Mouse (Mus musculus) forebrain, embryonic 11.5 days (tissue): ENCODE measurements around the gene BC049730. TPM values are rescaled to one million over a fixed set of nuclear protein-coding genes. Genes with fewer than 3 reads are reported as not detected.

Experiments used
- ATAC-seq: fragments of 200-750 bp; cut with Nextera tagmentation; replicated peaks from 2 replicates; pipeline ENCODE4 v1.8.0; 2017; ENCODE audit warnings: moderate TSS enrichment; ENCODE audit not compliant: low FRiP score
- DNase-seq: peaks from one replicate; pipeline ENCODE4 v3.0.0-alpha.2; 2017; ENCODE audit warnings: low spot score
- H3K27ac ChIP-seq: fragments of 300-500 bp; sonication (generic); 2 replicates; pipeline ENCODE4 v1.5.1; 2014; ENCODE audit warnings: low read depth, low read length
- H3K27me3 ChIP-seq: fragments of 300-500 bp; sonication (generic); 2 replicates; pipeline ENCODE4 v1.6.1; 2014; ENCODE audit warnings: mild to moderate bottlenecking, low read length, mixed read lengths; ENCODE audit not compliant: control insufficient read depth, insufficient read depth
- H3K36me3 ChIP-seq: fragments of 300-500 bp; sonication (generic); 2 replicates; pipeline ENCODE4 v1.6.1; 2014; ENCODE audit warnings: mild to moderate bottlenecking, low read length, moderate library complexity, mixed read lengths; ENCODE audit not compliant: control insufficient read depth, insufficient read depth
- H3K4me1 ChIP-seq: fragments of 300-500 bp; sonication (generic); replicated peaks from 2 replicates; pipeline ENCODE4 v1.6.1; 2014; ENCODE audit warnings: low read length, mixed read lengths; ENCODE audit not compliant: control insufficient read depth, insufficient read depth
- H3K4me2 ChIP-seq: fragments of 300-500 bp; sonication (generic); 2 replicates; pipeline ENCODE4 v1.6.1; 2014; ENCODE audit warnings: low read depth, mild to moderate bottlenecking, low read length, moderate library complexity, mixed read lengths; ENCODE audit not compliant: severe bottlenecking
- H3K4me3 ChIP-seq: fragments of 300-500 bp; sonication (generic); 2 replicates; pipeline ENCODE4 v1.5.1; 2014; ENCODE audit warnings: low read depth, low read length
- H3K9ac ChIP-seq: fragments of 300-500 bp; sonication (generic); 2 replicates; pipeline ENCODE4 v1.6.1; 2014; ENCODE audit warnings: low read length
- H3K9me3 ChIP-seq: fragments of 300-500 bp; sonication (generic); 2 replicates; pipeline ENCODE4 v1.6.1; 2016; ENCODE audit warnings: low read length, mixed read lengths; ENCODE audit not compliant: control insufficient read depth
- WGBS: fragments of 180-500 bp; shearing (Covaris S2); extraction: QIAGEN DNeasy Blood & Tissue Kit; methylation state at CpG from one replicate; pipeline ENCODE4 v1.1.7; 2014; 5-methylcytosine and 5-hydroxymethylcytosine counted together
- polyA plus RNA-seq: library from polyadenylated mRNA; unstranded; fragments of >200 nt; fragmentation: Nextera tagmentation; extraction: Ambion mirVana; gene quantifications from 2 replicates; pipeline ENCODE4 v1.2.1, GENCODE M21; 2014

BC049730 gene
- polyA plus RNA-seq, result not detected in 2 replicates

- H3K27ac ChIP-seq, result no peak within 1 kb of the TSS
- no peak within 1 kb of the TSS for H3K9ac ChIP-seq
- WGBS, result 94% methylated on average over 14 of the region's 14 CpGs
- no peak within 1 kb of the TSS for H3K4me2 ChIP-seq
- no peaks in the 10 kb centered on the region for H3K36me3 ChIP-seq
- H3K4me3 ChIP-seq, result no peak within 1 kb of the TSS
- no peaks in the 10 kb centered on the region for H3K4me1 ChIP-seq
- no peaks in the 10 kb centered on the region for H3K27me3 ChIP-seq
- DNase-seq (no peak), ATAC-seq (no peak)
- H3K9me3 ChIP-seq, result no peaks in the 10 kb centered on the region
Measured at GRCm38 (mm10) chr7:24708832-24709292, at the start of gene BC049730. TSS of gene BC049730 (plus strand) at chr7:24709242.

DNA sequence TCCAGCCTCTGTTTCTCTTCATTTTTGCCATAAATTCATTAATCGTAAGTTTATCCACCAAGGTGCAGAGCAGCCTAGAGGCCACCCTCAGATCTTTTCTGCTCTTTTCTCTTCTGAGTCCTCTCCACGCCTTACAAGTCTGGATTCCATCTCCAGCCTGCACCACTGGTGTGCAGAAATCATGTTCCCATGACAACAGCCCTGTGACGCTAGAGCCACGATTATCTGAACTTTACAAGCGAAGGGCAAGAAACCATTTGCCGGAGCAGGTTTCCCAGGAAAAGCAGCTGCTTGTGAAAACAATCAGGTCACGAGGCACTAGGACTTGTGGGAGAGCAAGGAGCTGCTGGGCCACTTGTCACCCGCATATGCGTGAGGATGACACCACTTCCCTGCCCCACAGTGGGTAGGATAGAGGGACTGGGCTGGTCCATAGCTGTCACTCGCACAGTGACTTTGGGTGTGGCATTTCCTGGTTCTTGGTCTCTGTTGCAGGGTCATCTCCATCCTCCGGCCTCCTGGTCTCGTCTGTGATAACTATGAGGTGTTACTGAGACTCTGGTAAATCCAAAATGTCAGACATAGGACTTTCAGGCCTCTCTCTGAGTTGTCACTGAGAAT, 49.2 kb upstream of the BC049730 start:
- H3K9me3 ChIP-seq, result no peaks in the 10 kb centered on the region; the same call in 1 of the 2 replicates
- H3K9ac ChIP-seq, result no peak overlapping the region
- H3K27ac ChIP-seq, result no peak overlapping the region
- no peaks in the 10 kb centered on the region for H3K27me3 ChIP-seq
- 82% methylated on average over 12 of the region's 12 CpGs for whole genome bisulfite sequencing
- no peak overlapping the region for H3K4me3 ChIP-seq
- DNase-seq, result no peak
- H3K36me3 ChIP-seq, result no peaks in the 10 kb centered on the region
- H3K4me1 ChIP-seq, result no peaks in the 10 kb centered on the region
- no peak for ATAC-seq
- H3K4me2 ChIP-seq, result no peak overlapping the region

DNA sequence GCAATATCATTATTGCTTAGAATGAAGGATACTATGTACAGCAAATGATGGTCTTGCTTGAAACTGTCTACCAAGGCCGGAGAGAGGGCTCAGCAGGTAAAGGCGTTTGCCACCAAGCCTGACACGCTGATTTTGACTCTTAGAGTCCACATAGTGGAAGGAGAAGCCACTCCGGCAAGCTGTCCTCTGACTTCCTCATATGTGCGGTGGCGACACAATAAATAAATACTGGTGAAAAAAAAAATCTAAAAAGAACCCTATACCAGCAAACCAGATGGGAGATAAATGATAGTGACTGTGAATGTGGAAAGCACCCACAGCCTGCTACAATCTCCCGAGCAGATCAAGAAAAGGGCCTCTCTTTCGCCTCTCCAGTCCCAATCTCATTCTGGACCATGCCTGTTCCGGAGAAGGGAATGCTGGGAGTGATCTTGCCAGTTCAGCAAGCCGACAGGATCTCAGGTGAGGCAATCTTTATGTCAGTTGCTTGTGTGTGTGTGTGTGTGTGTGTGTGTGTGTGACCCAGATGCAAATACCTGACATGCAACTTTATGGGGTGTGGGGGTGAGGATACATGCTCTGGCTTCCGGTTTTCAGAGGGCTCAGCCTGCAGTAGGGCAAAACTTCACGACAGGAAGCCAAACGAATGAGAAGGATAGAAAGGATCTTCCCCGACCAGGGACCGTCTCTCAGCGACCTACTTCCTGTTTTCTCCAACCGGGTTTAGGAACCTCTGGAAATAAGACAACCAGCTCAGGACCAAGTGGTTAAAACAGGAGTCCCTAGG, 47.7 kb upstream of the BC049730 start:
- ATAC-seq (no peak), DNase-seq (no peak)
- no peak overlapping the region for H3K4me2 ChIP-seq
- no peaks in the 10 kb centered on the region for H3K36me3 ChIP-seq
- no peak overlapping the region for H3K4me3 ChIP-seq
- H3K27ac ChIP-seq, result no peak overlapping the region
- no peaks in the 10 kb centered on the region; the same call in 1 of the 2 replicates for H3K9me3 ChIP-seq
- 79% methylated on average over 17 of the region's 17 CpGs for WGBS
- H3K4me1 ChIP-seq, result no peaks in the 10 kb centered on the region
- no peaks in the 10 kb centered on the region for H3K27me3 ChIP-seq
- no peak overlapping the region for H3K9ac ChIP-seq

- DNase-seq (peak; percentile 89), ATAC-seq (0 out of 2 replicates have a peak, but pooled peaks have one; percentile 30)
- 14% methylated on average over 8 of the region's 8 CpGs for WGBS
- H3K36me3 ChIP-seq, result no peaks in the 10 kb centered on the region
- no peak overlapping the region for H3K4me2 ChIP-seq
- H3K27me3 ChIP-seq, result no peaks in the 10 kb centered on the region
- H3K27ac ChIP-seq, result no peak overlapping the region
- no peaks in the 10 kb centered on the region for H3K4me1 ChIP-seq
- H3K4me3 ChIP-seq, result no peak overlapping the region
- H3K9ac ChIP-seq, result no peak overlapping the region
- H3K9me3 ChIP-seq, result no peaks in the 10 kb centered on the region; the same call in 1 of the 2 replicates
Measured at GRCm38 (mm10) chr7:24662575-24662974, 46.5 kb upstream of the BC049730 start.

DNA sequence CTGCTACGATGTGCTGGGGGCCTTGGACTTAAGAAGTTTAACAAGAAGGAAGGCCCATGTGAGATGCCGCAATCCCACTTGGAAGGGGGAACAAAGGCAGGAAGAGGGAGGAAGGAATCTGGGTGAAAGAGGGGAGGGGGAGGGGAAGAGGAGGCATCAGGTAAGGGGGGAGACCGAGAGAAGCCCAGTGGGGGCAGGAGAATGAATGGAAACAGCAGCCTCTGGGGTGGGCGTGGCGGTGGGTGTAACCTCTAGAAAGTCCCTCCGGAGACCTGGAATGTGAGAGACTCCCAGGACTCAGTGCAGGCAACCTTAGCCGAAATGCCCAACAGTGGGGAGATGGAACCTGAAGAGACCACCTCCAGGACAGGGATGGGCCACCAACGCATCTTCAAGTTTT, 44.7 kb upstream of the BC049730 start:
- no peaks in the 10 kb centered on the region for H3K27me3 ChIP-seq
- WGBS, result 32% methylated on average over 8 of the region's 8 CpGs
- H3K9ac ChIP-seq, result no peak overlapping the region
- no peaks in the 10 kb centered on the region for H3K36me3 ChIP-seq
- no peaks in the 10 kb centered on the region for H3K4me1 ChIP-seq
- H3K9me3 ChIP-seq, result no peaks in the 10 kb centered on the region
- H3K4me2 ChIP-seq, result no peak overlapping the region
- ATAC-seq (no peak), DNase-seq (no peak)
- no peak overlapping the region for H3K4me3 ChIP-seq
- H3K27ac ChIP-seq, result no peak overlapping the region

- H3K9me3 ChIP-seq, result no peaks in the 10 kb centered on the region
- no peak for ATAC-seq
Measured at GRCm38 (mm10) chr7:24664959-24665358, 44.1 kb upstream of the BC049730 start.

DNA sequence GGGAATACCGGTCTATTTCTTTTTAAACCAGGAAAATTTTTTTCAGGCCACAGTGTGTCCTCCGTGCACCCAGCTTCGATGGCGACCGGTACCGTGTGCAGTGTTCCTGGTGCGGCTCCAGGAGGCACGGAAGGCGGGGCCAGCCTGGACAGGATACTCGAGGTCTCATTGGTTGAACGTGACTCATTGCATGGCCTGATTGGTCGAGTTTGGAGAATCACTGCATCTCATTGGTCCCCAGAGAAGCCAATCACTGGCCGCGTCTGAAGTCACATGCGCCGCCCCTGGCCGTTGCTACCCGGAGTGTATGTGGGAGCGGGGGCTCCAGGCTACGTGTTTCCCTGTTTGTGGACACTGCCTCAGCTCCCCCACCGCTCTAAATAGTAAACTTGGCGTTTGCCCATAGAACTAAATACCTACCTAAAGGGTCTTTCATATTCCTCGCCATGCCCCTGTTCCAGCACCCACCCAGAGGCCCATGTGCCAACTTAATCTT, 37.0 kb upstream of the BC049730 start:
- WGBS, result 94% methylated on average over 23 of the region's 23 CpGs
- no peak overlapping the region for H3K9ac ChIP-seq
- no peaks in the 10 kb centered on the region for H3K27me3 ChIP-seq
- no peak overlapping the region for H3K4me2 ChIP-seq
- ATAC-seq (no peak), DNase-seq (no peak)
- H3K27ac ChIP-seq, result no peak overlapping the region
- H3K4me3 ChIP-seq, result no peak overlapping the region
- no peaks in the 10 kb centered on the region for H3K4me1 ChIP-seq
- no peaks in the 10 kb centered on the region for H3K36me3 ChIP-seq
- no peaks in the 10 kb centered on the region for H3K9me3 ChIP-seq

More at GRCm38 (mm10) chr7:24664959-24665358, 44.1 kb upstream of the BC049730 start:
- H3K9ac ChIP-seq, result no peak overlapping the region
- H3K36me3 ChIP-seq, result no peaks in the 10 kb centered on the region
- H3K4me2 ChIP-seq, result no peak overlapping the region
- 80% methylated on average over 9 of the region's 9 CpGs for WGBS
- no peak for DNase-seq
- no peak overlapping the region for H3K4me3 ChIP-seq
- H3K27ac ChIP-seq, result no peak overlapping the region
- no peaks in the 10 kb centered on the region for H3K27me3 ChIP-seq
- no peaks in the 10 kb centered on the region for H3K4me1 ChIP-seq

- no peak within 1 kb of the TSS for H3K4me3 ChIP-seq
- H3K36me3 ChIP-seq, result no peaks in the 10 kb centered on the region
- no peaks in the 10 kb centered on the region for H3K4me1 ChIP-seq
- no peak within 1 kb of the TSS for H3K4me2 ChIP-seq
- H3K9ac ChIP-seq, result no peak within 1 kb of the TSS
- WGBS, result 89% methylated on average over 9 of the region's 9 CpGs
- no peaks in the 10 kb centered on the region for H3K27me3 ChIP-seq
- no peak within 1 kb of the TSS for H3K27ac ChIP-seq
- no peak for ATAC-seq
- no peaks in the 10 kb centered on the region for H3K9me3 ChIP-seq
- DNase-seq, result no peak
Measured at GRCm38 (mm10) chr7:24676575-24676974, 32.5 kb upstream of the BC049730 start, which contains the start of gene Tex101. TSS of gene Tex101 (minus strand) at chr7:24676675.
